Mouse (Mus musculus) E14TG2a.4 (cell line): ENCODE results near the gene Zdhhc16.
"Not testable (repeated sequence)": the region's sequence is repeated elsewhere in the genome, so short reads cannot be mapped to it uniquely, and the experiment has no call there.

Experiments
- H3K27me3 ChIP-seq: 2 replicates; pipeline ENCODE4 v1.6.1; 2014; ENCODE audit warnings: low read length, control low read depth; ENCODE audit not compliant: insufficient read depth
- H3K36me3 ChIP-seq: 2 replicates; pipeline ENCODE4 v1.6.1; 2014; ENCODE audit warnings: low read length, control low read depth; ENCODE audit not compliant: insufficient read depth
- H3K4me1 ChIP-seq: replicated peaks from 2 replicates; pipeline ENCODE4 v1.6.1; 2014; ENCODE audit warnings: low read depth, low read length, control low read depth
- H3K4me3 ChIP-seq: replicated peaks from 2 replicates; pipeline ENCODE4 v1.5.1; 2014; ENCODE audit warnings: mild to moderate bottlenecking, low read length
- H3K9me3 ChIP-seq: 2 replicates; pipeline ENCODE4 v1.6.1; 2014; ENCODE audit warnings: low read length, control low read depth
- CTCF ChIP-seq: conservative IDR thresholded peaks from 2 replicates; pipeline ENCODE4 v1.5.1; 2014; ENCODE audit warnings: low read length
- NANOG ChIP-seq: IDR thresholded peaks from 2 replicates; pipeline ENCODE4 v1.6.1; 2014; ENCODE audit warnings: borderline replicate concordance, low read length, mixed read lengths
- POU5F1 ChIP-seq: IDR thresholded peaks from 2 replicates; pipeline ENCODE4 v1.6.1; 2014; ENCODE audit warnings: low read length, borderline replicate concordance

Gene Zdhhc16

DNA sequence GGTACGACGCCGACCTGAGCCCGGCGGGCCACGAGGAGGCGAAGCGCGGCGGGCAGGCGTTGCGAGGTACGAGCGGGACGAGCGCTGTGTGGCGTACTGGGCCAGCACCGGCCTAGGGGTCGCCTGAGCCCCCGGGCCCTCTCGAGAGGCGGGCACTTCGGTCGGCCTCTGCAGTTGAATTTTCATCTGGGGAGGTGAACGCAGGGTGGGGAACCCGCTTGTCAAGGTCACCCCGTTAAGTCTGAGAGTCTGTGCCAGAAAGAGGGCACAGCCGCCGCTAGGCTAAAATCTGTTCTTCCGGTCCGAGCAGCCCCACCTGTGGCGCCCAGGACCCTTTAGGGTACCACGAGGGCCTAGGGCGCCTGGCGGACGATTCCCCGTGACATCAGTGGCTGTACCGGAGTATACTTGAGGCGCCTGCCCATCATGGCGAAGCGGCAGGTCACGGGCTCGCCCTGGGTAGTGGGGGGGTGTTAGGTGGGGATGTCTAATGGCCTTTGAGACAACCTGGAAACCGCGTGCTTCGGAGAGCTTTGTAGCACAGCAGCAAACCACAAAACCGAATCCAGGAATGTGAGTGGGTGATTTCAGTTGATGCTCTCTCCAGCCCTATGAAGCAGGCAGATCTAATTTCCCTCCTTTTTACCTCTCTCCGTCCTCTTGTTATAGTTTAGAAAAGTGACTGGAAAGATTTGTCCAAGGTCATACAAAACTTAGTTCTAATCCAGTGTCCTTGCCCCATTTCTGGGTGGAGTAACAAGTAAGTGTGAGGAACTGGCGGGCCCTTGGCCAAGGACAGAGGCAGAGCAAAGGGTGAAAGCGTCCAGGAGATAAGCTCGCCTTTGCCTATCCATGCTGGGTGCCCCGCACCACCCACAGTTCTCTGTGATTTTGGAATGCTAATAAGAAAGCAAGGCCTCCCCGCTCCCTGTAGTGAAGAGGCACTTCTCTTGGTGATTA is 20.9 kb upstream of the Zdhhc16 start:
- no peak for TF ChIP-seq NANOG
- no peak for TF ChIP-seq POU5F1
- TF ChIP-seq CTCF: no peak
- H3K4me1 ChIP-seq: peaks cover 47% of the 10 kb centered on the region

GRCm38 (mm10) chr19:41913774-41914591 is 19.3 kb upstream of the Zdhhc16 start:
- no peaks in the 10 kb centered on the region for H3K9me3 ChIP-seq
- H3K4me1 ChIP-seq: peaks cover 47% of the 10 kb centered on the region
- H3K36me3 ChIP-seq: peaks cover 56% of the 10 kb centered on the region
- TF ChIP-seq CTCF (no peak), NANOG (no peak), POU5F1 (no peak)
- H3K27me3 ChIP-seq: no peaks in the 10 kb centered on the region
- peak overlapping the region; percentile 100 for H3K4me3 ChIP-seq

More for the DNA sequence above, 20.9 kb upstream of the Zdhhc16 start:
- Histone ChIP-seq H3K36me3 (peaks cover 49% of the 10 kb centered on the region), H3K27me3 (peaks cover under 1% of the 10 kb centered on the region; the same call in 1 of the 2 replicates), H3K4me3 (peak overlapping the region; percentile 100), H3K9me3 (no peaks in the 10 kb centered on the region)

DNA sequence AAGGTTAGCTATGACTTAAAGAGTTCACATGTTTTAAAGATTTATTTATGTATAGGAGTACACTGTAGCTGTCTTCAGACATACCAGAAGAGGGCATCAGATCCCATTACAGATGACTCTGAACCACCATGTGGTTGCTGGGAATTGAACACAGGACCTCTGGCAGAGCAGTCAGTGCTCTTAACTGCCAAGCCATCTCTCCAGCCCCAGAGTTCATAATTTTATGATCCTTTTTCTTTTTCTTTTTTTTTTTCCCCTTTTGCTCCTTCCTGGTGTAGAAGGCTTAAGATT is 18.7 kb upstream of the Zdhhc16 start:
- H3K4me3 ChIP-seq: peak overlapping the region; percentile 100
- not testable (repeated sequence) for H3K27me3 ChIP-seq, H3K9me3 ChIP-seq
- H3K36me3 ChIP-seq: peaks cover 62% of the 10 kb centered on the region
- peaks cover 47% of the 10 kb centered on the region for H3K4me1 ChIP-seq

- H3K4me3 ChIP-seq: peak overlapping the region; percentile 100
- H3K27me3 ChIP-seq: no peaks in the 10 kb centered on the region
- no peaks in the 10 kb centered on the region for H3K9me3 ChIP-seq
- peaks cover 50% of the 10 kb centered on the region for H3K4me1 ChIP-seq
- TF ChIP-seq CTCF: no peak
- TF ChIP-seq NANOG: no peak
- no peak for TF ChIP-seq POU5F1
- H3K36me3 ChIP-seq: peaks cover 70% of the 10 kb centered on the region
Observed at GRCm38 (mm10) chr19:41915294-41915693, 18.0 kb upstream of the Zdhhc16 start.

GRCm38 (mm10) chr19:41916853-41917252 is 16.4 kb upstream of the Zdhhc16 start:
- no peak for TF ChIP-seq CTCF
- TF ChIP-seq POU5F1: no peak
- TF ChIP-seq NANOG: no peak
- Histone ChIP-seq H3K9me3 (no peaks in the 10 kb centered on the region), H3K36me3 (peaks cover 85% of the 10 kb centered on the region), H3K4me1 (peaks cover 45% of the 10 kb centered on the region), H3K27me3 (no peaks in the 10 kb centered on the region), H3K4me3 (no peak overlapping the region)

DNA sequence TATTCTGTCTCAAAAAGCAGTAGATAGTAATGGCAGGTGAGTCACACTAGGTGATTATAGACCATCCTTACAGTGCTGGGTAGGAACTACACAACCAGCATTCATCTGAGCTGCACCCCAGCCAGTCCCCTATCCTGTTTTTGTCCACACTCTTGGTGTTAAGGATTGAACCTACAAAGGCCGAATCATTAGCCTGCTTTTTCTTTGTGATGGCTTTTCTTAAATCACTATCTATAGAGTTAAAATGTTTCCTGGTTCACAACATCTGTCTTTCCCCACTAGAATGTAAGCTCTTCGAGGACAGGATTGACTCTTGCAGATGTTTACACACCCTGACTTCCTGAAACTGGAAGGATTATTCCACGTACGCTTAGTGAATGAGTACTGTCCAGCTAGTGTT is 13.8 kb upstream of the Zdhhc16 start:
- Histone ChIP-seq H3K9me3 (no peaks in the 10 kb centered on the region), H3K4me3 (no peak overlapping the region), H3K27me3 (no peaks in the 10 kb centered on the region), H3K36me3 (peaks cover 92% of the 10 kb centered on the region), H3K4me1 (peaks cover 31% of the 10 kb centered on the region)
- no peak for TF ChIP-seq NANOG
- no peak for TF ChIP-seq CTCF
- TF ChIP-seq POU5F1: no peak

GRCm38 (mm10) chr19:41920412-41921067 is 12.7 kb upstream of the Zdhhc16 start:
- Histone ChIP-seq H3K27me3 (no peaks in the 10 kb centered on the region), H3K4me1 (peaks cover 21% of the 10 kb centered on the region), H3K9me3 (no peaks in the 10 kb centered on the region), H3K4me3 (no peak overlapping the region), H3K36me3 (peaks cover 88% of the 10 kb centered on the region)
- no peak for TF ChIP-seq POU5F1
- TF ChIP-seq NANOG: no peak
- no peak for TF ChIP-seq CTCF

DNA sequence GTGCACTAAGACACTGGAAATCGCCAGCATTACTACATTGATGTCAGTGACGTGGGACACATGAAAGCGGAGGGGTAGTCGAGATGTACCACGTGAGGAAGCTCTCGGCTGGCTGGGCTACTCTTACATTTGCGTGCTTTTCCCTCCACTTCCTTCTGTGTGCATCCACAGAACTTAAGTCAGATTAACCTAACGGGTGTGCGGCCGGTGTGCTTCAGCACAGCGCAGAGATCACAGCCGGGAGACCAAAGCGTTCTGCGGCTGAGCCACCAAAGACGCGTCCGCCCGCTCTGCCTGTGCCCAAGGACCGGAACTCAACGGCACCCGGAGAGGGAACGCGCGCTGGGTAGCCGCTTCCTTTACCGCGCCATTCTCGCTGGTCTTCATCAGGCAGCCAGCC is 594 bp upstream of the Zdhhc16 start:
- H3K9me3 ChIP-seq: no peaks in the 10 kb centered on the region
- H3K36me3 ChIP-seq: peaks cover 62% of the 10 kb centered on the region
- TF ChIP-seq NANOG (no peak), CTCF (no peak), POU5F1 (no peak)
- peak overlapping the region; percentile 100 for H3K4me3 ChIP-seq
- peaks cover 41% of the 10 kb centered on the region for H3K4me1 ChIP-seq
- H3K27me3 ChIP-seq: no peaks in the 10 kb centered on the region
